Mouse (Mus musculus) cerebellum, adult 2 months (tissue): ENCODE results near the gene Exog. TPM values are rescaled to one million over a fixed set of nuclear protein-coding genes. Genes with fewer than 3 reads are reported as not detected.

Experiments
- DNase-seq, 2 experiments: peaks; one replicate each; pipeline ENCODE4 v3.0.0; 2021
- H3K27ac ChIP-seq: fragments of 200-500 bp; 2 replicates; pipeline ENCODE4 v1.5.1; 2012; ENCODE audit warnings: low read length, control low read depth, inconsistent platforms; ENCODE audit not compliant: insufficient read depth
- H3K27me3 ChIP-seq: fragments of 200-500 bp; 2 replicates; pipeline ENCODE4 v1.6.1; 2012; ENCODE audit warnings: inconsistent platforms, mild to moderate bottlenecking, low read length, moderate library complexity; ENCODE audit not compliant: control insufficient read depth, insufficient read depth
- H3K4me1 ChIP-seq: fragments of 200-500 bp; 2 replicates; pipeline ENCODE4 v1.6.1; 2011; ENCODE audit warnings: low read length; ENCODE audit not compliant: control insufficient read depth, insufficient read depth
- H3K4me3 ChIP-seq: fragments of 200-500 bp; replicated peaks from 2 replicates; pipeline ENCODE3; 2011; ENCODE audit warnings: mild to moderate bottlenecking, low read depth, low read length, control low read depth; ENCODE audit not compliant: insufficient read depth
- CTCF ChIP-seq: fragments of 200-500 bp; IDR thresholded peaks from 2 replicates; pipeline ENCODE4 v1.5.1; 2011; ENCODE audit warnings: low read depth, mild to moderate bottlenecking, control low read depth, low read length, moderate library complexity, borderline replicate concordance; ENCODE audit not compliant: insufficient read depth
- POLR2A ChIP-seq: fragments of 200-500 bp; IDR thresholded peaks from 2 replicates; pipeline ENCODE4 v1.6.1; 2011; ENCODE audit warnings: low read length, control low read depth, borderline replicate concordance; ENCODE audit not compliant: insufficient read depth
- WGBS: fragments of 180-500 bp; shearing (Covaris S2); methylation state at CpG from one replicate; pipeline ENCODE4 v1.1.7; 2018; 5-methylcytosine and 5-hydroxymethylcytosine counted together
- polyA plus RNA-seq: library from polyadenylated mRNA; depleted of rRNA; stranded (reverse); fragments of >200 nt; gene quantifications from 2 replicates; pipeline ENCODE4 v1.2.3, GENCODE M21; 2012

The Exog gene
- polyA plus RNA-seq, 1 experiment = 14.1 TPM

DNA sequence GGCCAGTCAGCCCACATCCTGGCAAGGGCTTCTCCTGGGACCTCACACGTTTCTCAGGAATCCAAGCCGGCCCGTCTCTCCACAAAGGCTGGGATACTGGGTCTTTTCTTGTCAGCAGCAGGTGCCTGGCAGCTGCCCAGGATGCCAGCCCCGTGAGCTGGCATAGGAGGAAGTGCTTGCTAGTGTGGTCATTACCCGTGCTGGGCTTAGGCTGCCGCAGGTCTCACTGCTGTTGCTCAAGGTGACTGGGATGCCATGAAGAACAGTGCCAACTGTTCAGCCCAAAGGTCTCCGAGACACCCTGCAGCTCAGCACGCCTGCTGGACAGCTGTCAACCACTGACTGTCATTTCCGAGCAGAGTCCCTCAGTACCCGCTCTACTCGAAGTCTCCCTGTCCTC, 33.6 kb downstream of the Exog start:
- peak; percentile 18 to 21 for DNase-seq
- TF ChIP-seq POLR2A = no peak
- TF ChIP-seq CTCF = no peak
- H3K4me1 ChIP-seq = peaks cover 17% of the 10 kb centered on the region
- WGBS = 12% methylated on average over 11 of the region's 11 CpGs
- H3K27ac ChIP-seq = no peak overlapping the region
- H3K27me3 ChIP-seq = no peaks in the 10 kb centered on the region
- no peak overlapping the region for H3K4me3 ChIP-seq

DNA sequence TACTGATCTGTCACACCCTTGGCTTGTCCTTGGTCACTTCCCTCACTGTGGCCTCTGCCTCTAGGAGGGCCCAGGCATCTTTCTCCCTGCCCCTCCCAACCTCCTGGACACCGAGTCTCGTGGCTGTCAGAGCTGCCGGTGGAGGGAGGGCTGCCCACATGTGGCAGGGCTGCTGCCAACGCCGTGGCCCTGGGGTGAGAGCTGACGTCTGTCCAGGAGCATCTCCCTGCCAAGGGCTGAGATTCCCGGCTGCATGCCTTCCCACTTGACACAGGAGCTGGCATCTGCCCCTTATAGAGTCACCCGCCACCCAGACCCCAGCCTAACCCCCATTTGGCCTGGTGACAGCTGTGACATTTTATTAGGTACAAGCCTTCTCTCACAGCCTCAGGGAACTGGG, 34.6 kb downstream of the Exog start:
- Histone ChIP-seq H3K27ac (no peak overlapping the region), H3K4me3 (no peak overlapping the region), H3K4me1 (peaks cover 17% of the 10 kb centered on the region), H3K27me3 (no peaks in the 10 kb centered on the region)
- DNase-seq = no peak
- 38% methylated on average over 8 of the region's 8 CpGs for WGBS
- TF ChIP-seq POLR2A = no peak
- no peak for TF ChIP-seq CTCF

DNA sequence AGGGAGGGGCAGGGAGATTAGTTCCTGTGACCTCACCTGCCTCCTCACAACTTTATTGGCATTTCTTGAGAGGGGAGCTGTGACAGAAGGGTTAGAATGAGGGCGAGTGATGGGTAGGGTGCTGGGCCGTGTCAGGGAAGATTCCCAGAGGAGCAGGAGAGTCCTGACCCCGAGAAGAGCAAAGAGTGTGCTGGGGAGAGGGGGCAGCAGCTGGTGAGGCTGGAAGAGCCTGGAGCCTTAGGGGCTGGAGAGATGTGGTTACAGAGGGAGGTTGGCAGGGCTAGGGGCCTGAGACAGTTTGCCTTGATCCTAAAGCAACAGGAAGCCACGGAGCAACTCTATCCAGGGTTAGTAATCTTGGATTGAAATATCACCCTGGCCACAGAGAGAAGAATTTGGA, 36.9 kb downstream of the Exog start:
- Histone ChIP-seq H3K4me3 (no peak overlapping the region), H3K27me3 (no peaks in the 10 kb centered on the region), H3K4me1 (peaks cover 17% of the 10 kb centered on the region), H3K27ac (no peak overlapping the region)
- WGBS = 91% methylated on average over 4 of the region's 4 CpGs
- DNase-seq = no peak
- TF ChIP-seq POLR2A (no peak), CTCF (no peak)

DNA sequence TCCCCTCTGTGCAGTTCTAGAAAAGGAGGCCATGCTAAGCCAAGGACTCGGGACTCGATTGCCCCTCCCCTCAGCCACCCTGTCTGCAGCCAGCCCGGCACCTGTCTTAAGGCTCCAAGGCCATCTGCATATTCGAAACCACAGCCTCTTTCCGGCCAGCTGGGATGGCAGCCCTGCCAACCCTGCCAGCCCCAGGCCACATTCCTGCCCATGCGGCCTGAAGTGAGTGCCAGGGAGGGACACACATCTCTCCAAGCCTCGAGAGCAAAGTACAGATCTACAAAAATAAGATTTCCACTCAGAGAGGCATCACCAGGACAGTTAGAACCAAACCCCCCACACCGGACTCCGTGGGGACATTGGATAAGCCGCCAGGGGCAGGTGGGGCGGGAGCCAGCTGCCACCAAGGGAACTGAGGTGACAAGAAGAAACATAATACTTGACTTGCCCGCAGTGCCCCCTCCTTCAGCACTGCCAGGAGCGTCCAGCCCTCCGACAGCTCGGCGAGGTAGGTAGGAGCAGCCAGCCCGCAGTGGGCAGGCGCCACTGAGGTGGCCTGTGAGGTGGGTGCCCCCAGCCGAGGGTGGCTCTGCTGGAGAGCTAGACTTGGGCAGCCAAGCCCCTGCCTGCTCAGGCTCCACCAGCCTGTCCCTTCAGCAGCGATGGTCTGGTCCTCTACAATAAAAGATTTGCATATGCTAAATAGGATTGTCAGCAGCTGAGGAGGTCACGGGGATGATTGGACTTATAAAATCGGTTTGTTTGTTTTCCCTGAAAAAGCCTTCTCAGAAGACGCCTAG, 39.0 kb downstream of the Exog start:
- 38% methylated on average over 23 of the region's 23 CpGs for WGBS
- H3K4me1 ChIP-seq = peaks cover 12% of the 10 kb centered on the region

DNA sequence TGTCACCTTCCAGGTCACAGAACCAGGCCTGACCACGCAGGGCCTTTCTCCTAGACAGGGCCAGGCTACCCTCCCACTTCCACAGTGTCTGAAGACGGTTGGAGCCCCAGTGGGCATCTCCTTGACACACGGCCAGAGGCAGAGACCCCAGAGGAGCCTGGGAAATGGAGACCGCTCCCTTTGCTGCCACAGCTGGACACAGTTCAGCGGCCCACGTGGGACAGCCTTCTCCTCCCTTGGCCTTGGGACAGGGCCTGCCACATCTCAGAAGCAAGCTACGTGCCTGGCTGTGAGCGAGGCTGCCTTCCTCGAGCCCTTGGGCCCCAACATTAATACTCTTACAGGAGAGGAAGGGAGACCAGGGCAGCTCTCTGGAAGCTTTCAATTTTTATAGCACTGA, 39.7 kb downstream of the Exog start:
- Histone ChIP-seq H3K4me1 (peaks cover 8% of the 10 kb centered on the region), H3K27ac (no peak overlapping the region), H3K4me3 (no peak overlapping the region), H3K27me3 (no peaks in the 10 kb centered on the region; the same call in 1 of the 2 replicates)
- TF ChIP-seq POLR2A (no peak), CTCF (no peak)
- no peak for DNase-seq
- 77% methylated on average over 9 of the region's 9 CpGs for WGBS

More for the DNA sequence above, 39.0 kb downstream of the Exog start:
- Histone ChIP-seq H3K4me3 (no peak overlapping the region), H3K27ac (no peak overlapping the region), H3K27me3 (no peaks in the 10 kb centered on the region; the same call in 1 of the 2 replicates)
- TF ChIP-seq CTCF (no peak), POLR2A (no peak)
- DNase-seq = peak; percentile 25 to 36

DNA sequence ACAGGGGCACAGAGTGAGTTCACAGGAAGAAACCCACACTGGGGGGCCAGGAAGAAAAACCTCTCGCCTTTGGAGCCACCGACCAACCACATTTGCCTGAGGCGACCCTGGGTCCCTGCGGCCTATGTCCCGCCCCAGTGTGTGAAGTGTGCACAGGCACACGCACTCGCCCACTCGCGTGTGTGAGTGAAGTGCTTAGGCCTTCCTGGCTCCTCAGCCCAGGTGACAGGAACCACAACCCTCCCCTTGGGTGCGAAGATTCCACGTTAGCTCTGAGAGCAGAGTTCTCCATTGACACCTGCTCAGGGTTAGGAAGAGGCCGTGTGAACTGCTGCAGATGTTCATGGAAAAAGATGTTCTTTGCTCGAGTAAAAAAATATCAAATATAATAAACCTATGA, 40.1 kb downstream of the Exog start:
- no peak for DNase-seq
- no peak overlapping the region for H3K4me3 ChIP-seq
- H3K4me1 ChIP-seq = peaks cover 8% of the 10 kb centered on the region
- no peaks in the 10 kb centered on the region; the same call in 1 of the 2 replicates for H3K27me3 ChIP-seq
- 98% methylated on average over 13 of the region's 13 CpGs for WGBS
- H3K27ac ChIP-seq = no peak overlapping the region
- TF ChIP-seq CTCF = no peak
- TF ChIP-seq POLR2A = no peak

DNA sequence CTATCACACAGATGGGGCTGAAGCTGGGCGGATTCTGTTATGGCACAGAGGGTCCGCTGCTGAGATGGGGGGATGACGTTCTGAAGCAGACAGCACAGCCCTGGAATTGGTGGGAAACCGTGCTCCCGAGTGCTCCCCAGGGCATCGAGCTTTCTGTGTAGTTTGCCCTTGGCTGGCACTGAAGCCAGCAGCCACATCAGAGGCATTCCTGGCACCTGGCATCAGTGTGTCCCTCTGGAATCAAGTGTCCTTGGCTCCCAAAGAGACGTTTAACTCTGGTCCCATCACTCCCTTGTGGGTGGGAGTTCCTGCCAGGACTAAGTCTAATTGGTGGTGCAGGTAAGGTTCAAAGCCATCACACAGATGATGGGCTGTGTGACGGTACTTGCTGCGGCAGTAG, 51.6 kb downstream of the Exog start:
- no peak for DNase-seq
- H3K27ac ChIP-seq = no peak overlapping the region
- H3K4me3 ChIP-seq = no peak overlapping the region
- H3K27me3 ChIP-seq = no peaks in the 10 kb centered on the region
- H3K4me1 ChIP-seq = peaks cover 3% of the 10 kb centered on the region; the same call in 1 of the 2 replicates
- WGBS = 67% methylated on average over 9 of the region's 9 CpGs
- TF ChIP-seq POLR2A (no peak), CTCF (no peak)

DNA sequence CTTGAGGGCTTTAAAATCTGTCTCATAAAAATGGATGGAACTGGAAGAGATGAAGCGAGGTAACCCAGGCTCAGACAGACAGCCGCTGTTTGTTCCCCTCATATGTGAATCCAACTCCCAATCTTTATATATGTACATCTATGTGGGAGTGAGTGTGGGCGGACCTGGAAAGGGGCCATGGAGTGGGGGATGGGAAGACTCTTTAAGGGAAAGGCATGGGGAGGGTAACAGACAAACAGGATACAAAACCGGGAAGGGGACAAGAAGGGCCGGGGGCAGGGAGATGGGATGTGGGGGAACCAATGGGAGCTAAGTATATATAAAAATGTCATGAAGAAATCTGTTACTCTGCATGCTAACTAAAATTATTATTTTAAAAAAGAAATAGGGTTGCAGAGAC, 52.2 kb downstream of the Exog start:
- H3K27me3 ChIP-seq = no peaks in the 10 kb centered on the region
- TF ChIP-seq POLR2A (no peak), CTCF (no peak)
- 80% methylated on average over 5 of the region's 5 CpGs for WGBS
- no peak overlapping the region for H3K27ac ChIP-seq
- no peak for DNase-seq
- H3K4me1 ChIP-seq = peaks cover 7% of the 10 kb centered on the region; the same call in 1 of the 2 replicates
- no peak overlapping the region for H3K4me3 ChIP-seq
